Mouse (Mus musculus) NIH3T3 (cell line): ENCODE data around the gene Zdhhc24.

ENCODE experiments used
- DNase-seq: peaks from one replicate; pipeline ENCODE4 v3.0.0-alpha.2; 2012; ENCODE audit warnings: low read depth

The Zdhhc24 gene

GRCm38 (mm10) chr19:4877785-4878184, 683 bp upstream of the Zdhhc24 start, which contains the start of gene Actn3:
Actn3 (minus strand) TSS chr19:4877909.
- peak; percentile 80 for DNase-seq

- no peak for DNase-seq
These were observed 846 bp downstream of the Zdhhc24 start for GRCm38 (mm10) chr19:4879324-4879703.

- DNase-seq, result no peak
These were observed 5.5 kb downstream of the Zdhhc24 start for GRCm38 (mm10) chr19:4883961-4884360.

GRCm38 (mm10) chr19:4889791-4890190, 11.3 kb downstream of the Zdhhc24 start:
- DNase-seq, result no peak

- no peak for DNase-seq
These were observed 13.3 kb downstream of the Zdhhc24 start for GRCm38 (mm10) chr19:4891798-4892197.

GRCm38 (mm10) chr19:4896780-4897520, 18.5 kb downstream of the Zdhhc24 start:
- no peak for DNase-seq

GRCm38 (mm10) chr19:4898972-4899371, 20.5 kb downstream of the Zdhhc24 start:
- DNase-seq, result no peak

- no peak for DNase-seq
These were observed 21.4 kb downstream of the Zdhhc24 start for GRCm38 (mm10) chr19:4899888-4900287.

GRCm38 (mm10) chr19:4905979-4906794, 27.7 kb downstream of the Zdhhc24 start, which contains the start of gene Bbs1:
Bbs1 (minus strand) TSS chr19:4906628.
- peak; percentile 93 for DNase-seq

GRCm38 (mm10) chr19:4908107-4908506, 29.6 kb downstream of the Zdhhc24 start:
- DNase-seq, result peak; percentile 59

- no peak for DNase-seq
These were observed 30.9 kb downstream of the Zdhhc24 start for GRCm38 (mm10) chr19:4909376-4909775.

- no peak for DNase-seq
These were observed 37.6 kb downstream of the Zdhhc24 start for GRCm38 (mm10) chr19:4915924-4916603.

- DNase-seq, result no peak
These were observed 38.4 kb downstream of the Zdhhc24 start for GRCm38 (mm10) chr19:4916827-4917226.

- no peak for DNase-seq
These were observed 41.2 kb downstream of the Zdhhc24 start for GRCm38 (mm10) chr19:4919652-4920051.

- DNase-seq, result no peak
These were observed 46.8 kb downstream of the Zdhhc24 start for GRCm38 (mm10) chr19:4925121-4925860.

GRCm38 (mm10) chr19:4927904-4928531, 49.5 kb downstream of the Zdhhc24 start, which contains the start of gene Dpp3:
Dpp3 (minus strand) TSS chr19:4928287.
- peak; percentile 100 for DNase-seq

GRCm38 (mm10) chr19:4928781-4929180, 50.3 kb downstream of the Zdhhc24 start:
- DNase-seq, result peak; percentile 57
